Mouse (Mus musculus): ENCODE measurements at regions not wholly inside any gene's neighbourhood (a gene's known extent, or its start where the extent isn't known, plus 50 kb on each side); places are given as distances from the start of the nearest gene placed in this dataset.

DNA sequence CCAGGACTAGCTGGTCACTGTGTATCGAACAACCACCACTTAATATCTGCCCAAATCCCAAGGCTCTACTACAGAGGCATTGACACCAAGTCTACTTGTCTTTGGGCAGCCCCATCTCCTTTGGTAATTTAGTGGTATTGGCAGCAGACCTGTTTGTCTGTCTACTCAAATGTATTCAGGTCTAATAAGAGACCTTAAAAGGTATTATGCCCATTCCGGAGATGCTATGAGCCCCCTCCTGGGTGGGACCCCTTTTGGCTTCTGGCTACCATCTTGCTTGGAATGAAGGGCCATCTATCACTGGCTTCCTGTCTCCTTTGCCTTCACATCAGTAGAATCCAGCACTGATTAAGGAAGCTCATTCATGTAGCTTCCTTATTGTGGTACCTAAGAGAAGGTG, 65.7 kb downstream of the Gas1 start:
- TF ChIP-seq CTCF (IDR thresholded peaks at IDR 0.05; ENCODE audit: extremely low read depth, insufficient read depth, low read length) (no peak), POLR2A (IDR thresholded peaks at IDR 0.05; ENCODE audit: extremely low read depth, insufficient read depth, low read length) (no peak)

Data from cortical plate, adult 2 months (tissue).